Mouse (Mus musculus) erythroblast, embryonic 14.5 days (primary cell): ENCODE measurements at regions not wholly inside any gene's neighbourhood (a gene's known extent, or its start where the extent isn't known, plus 50 kb on each side); places are given as distances from the start of the nearest gene placed in this dataset.

Experiments
- GATA1 ChIP-seq: IDR thresholded peaks from 2 replicates; pipeline ENCODE4 v1.6.1; 2012; ENCODE audit warnings: low read length, inconsistent platforms, mixed read lengths
- TAL1 ChIP-seq: IDR thresholded peaks from 3 replicates; pipeline ENCODE4 v1.6.1; 2012; ENCODE audit warnings: low read length, inconsistent platforms, mixed read lengths

GRCm38 (mm10) chr3:148336091-148336511 lies 654.3 kb downstream of the Adgrl2 start:
- TF ChIP-seq TAL1 (no peak), GATA1 (no peak)
